In the genomic region with DNA sequence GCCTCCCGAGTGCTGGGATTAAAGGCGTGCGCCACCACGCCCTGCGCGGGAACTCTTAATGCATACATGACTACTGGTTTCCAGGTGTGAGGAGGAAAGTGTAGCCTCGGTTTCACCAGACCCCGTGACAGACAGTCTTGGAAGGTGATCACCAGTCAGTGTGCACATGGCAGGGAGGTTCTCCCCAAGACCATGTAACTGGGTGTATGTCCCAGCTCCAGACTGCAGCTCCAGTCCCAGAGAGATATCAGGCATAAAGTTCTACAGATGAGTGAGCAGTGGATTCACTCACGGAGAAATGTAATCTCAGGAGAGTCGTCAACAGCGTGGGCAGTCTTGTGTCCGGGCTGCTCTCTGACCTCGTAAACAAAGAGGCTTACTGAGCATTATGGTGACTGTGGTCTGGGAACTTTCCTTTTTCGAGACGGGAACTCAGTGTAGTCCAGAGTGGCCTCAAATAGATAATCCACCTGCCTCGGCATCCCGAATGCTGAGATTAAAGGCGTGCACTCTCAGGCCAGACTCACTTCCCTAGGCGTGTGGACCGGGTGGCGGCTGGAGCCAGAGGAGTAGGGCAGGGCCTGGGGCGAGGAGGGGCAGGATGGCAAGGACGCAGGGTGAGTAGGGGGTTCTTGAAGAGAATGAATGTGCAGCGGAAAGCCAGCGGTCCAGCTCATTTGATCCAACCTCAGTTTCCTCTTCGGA, we compare ENCODE assay signal across 8 mouse cellular contexts. TPM values are rescaled to one million over a fixed set of nuclear protein-coding genes. Genes with fewer than 3 reads are reported as not detected.
DNase-seq lines count a peak whose midpoint lies in the region; ATAC-seq and TF ChIP-seq lines count a peak whose summit lies in the region.

No protein-coding gene starts in this region.

- H3K4me1 ChIP-seq in heart, adult 2 months (ENCODE audit: control insufficient read depth, insufficient read depth, low read length) = peaks cover 10% of the 10 kb centered on the region
- H3K4me1 ChIP-seq in forebrain, embryonic 10.5 days = peaks cover 32% of the 10 kb centered on the region
- H3K4me1 ChIP-seq in liver, embryonic 11.5 days (replicated peaks; ENCODE audit: control insufficient read depth, insufficient read depth, low read length) = peaks cover 13% of the 10 kb centered on the region
- H3K4me1 ChIP-seq in stomach, embryonic 16.5 days (ENCODE audit: control insufficient read depth, insufficient read depth, low read length) = peaks cover 18% of the 10 kb centered on the region

- TF ChIP-seq CTCF in heart, adult 2 months (IDR thresholded peaks at IDR 0.05) = no peak

- H3K79me2 ChIP-seq in heart, adult 2 months (replicated peaks; ENCODE audit: control insufficient read depth, insufficient read depth, low read length) = no peaks in the 10 kb centered on the region

- peak overlapping the region; percentile 61 for H3K4me3 ChIP-seq in heart, adult 2 months
- H3K4me3 ChIP-seq in forebrain, embryonic 10.5 days = peak overlapping the region; percentile 91
- H3K4me3 ChIP-seq in liver, embryonic 11.5 days (ENCODE audit: low read depth, low read length) = peak overlapping the region; percentile 98
- peak overlapping the region; percentile 94 for H3K4me3 ChIP-seq in stomach, embryonic 16.5 days (replicated peaks; ENCODE audit: low read length)

- H3K27me3 ChIP-seq in heart, adult 2 months (ENCODE audit: control insufficient read depth, insufficient read depth, low read length) = no peaks in the 10 kb centered on the region
- no peaks in the 10 kb centered on the region for H3K27me3 ChIP-seq in forebrain, embryonic 10.5 days (ENCODE audit: poor library complexity, severe bottlenecking)
- no peaks in the 10 kb centered on the region for H3K27me3 ChIP-seq in liver, embryonic 11.5 days (replicated peaks; ENCODE audit: control insufficient read depth, insufficient read depth, low read length)
- no peaks in the 10 kb centered on the region for H3K27me3 ChIP-seq in stomach, embryonic 16.5 days (ENCODE audit: control insufficient read depth, insufficient read depth, low read length)

- 23% methylated on average over 26 of the region's 26 CpGs for WGBS in heart, adult 2 months
- 26% methylated on average over 26 of the region's 26 CpGs for WGBS in forebrain, embryonic 10.5 days
- 18% methylated on average over 26 of the region's 26 CpGs for WGBS in liver, embryonic 11.5 days
- 21% methylated on average over 26 of the region's 26 CpGs for WGBS in stomach, embryonic 16.5 days

- intact Hi-C loops in heart, adult 2 months (cut with DNase I) = loop anchor here (5.0 to 10.0 kb wide), 2 partner anchors 209 to 342 kb away; no protein-coding TSS in a partner anchor
- intact Hi-C loops in heart, postnatal 10 days (cut with DNase I) = loop anchor here (10.0 kb wide), 3 partner anchors 182 to 342 kb away; a partner anchor contains a TSS

- no peak for TF ChIP-seq POLR2A in heart, adult 2 months (IDR thresholded peaks at IDR 0.05; ENCODE audit: insufficient read depth, low read depth, low read length)

- ATAC-seq in CD4-positive, CD25-positive, alpha-beta regulatory T cell, adult 4 months = peak; percentile 32
- ATAC-seq in liver, embryonic 11.5 days (replicated peaks; ENCODE audit: low FRiP score) = peak; percentile 31
- peak; percentile 58 for ATAC-seq in stomach, embryonic 16.5 days (ENCODE audit: insufficient read depth, low FRiP score)

- no peak for DNase-seq in heart, adult 2 months
- no peak for DNase-seq in heart, postnatal 10 days
- no peak for DNase-seq in forebrain, embryonic 10.5 days (ENCODE audit: extremely low spot score, low spot score)
- DNase-seq in liver, embryonic 11.5 days (ENCODE audit: low spot score) = no peak
- DNase-seq in adrenal gland, postnatal 10 days = no peak
- no peak for DNase-seq in adrenal gland, postnatal 36 days

- peak overlapping the region; percentile 99 for H3K4me2 ChIP-seq in liver, embryonic 11.5 days
- H3K4me2 ChIP-seq in stomach, embryonic 16.5 days (ENCODE audit: low read depth, low read length) = peak overlapping the region; percentile 76

- H3K27ac ChIP-seq in heart, adult 2 months = peak overlapping the region; percentile 87
- peak overlapping the region; percentile 94 for H3K27ac ChIP-seq in forebrain, embryonic 10.5 days
- peak overlapping the region; percentile 89 for H3K27ac ChIP-seq in liver, embryonic 11.5 days (ENCODE audit: low read depth, low read length)
- H3K27ac ChIP-seq in stomach, embryonic 16.5 days (ENCODE audit: low read length) = peak overlapping the region; percentile 87

- no peak for TF ChIP-seq EP300 in heart, adult 2 months (IDR thresholded peaks at IDR 0.05; ENCODE audit: insufficient read depth, low read depth, low read length)

- H3K9me3 ChIP-seq in forebrain, embryonic 10.5 days = no peaks in the 10 kb centered on the region
- no peaks in the 10 kb centered on the region for H3K9me3 ChIP-seq in liver, embryonic 11.5 days (ENCODE audit: control insufficient read depth, low read length)
- no peaks in the 10 kb centered on the region for H3K9me3 ChIP-seq in stomach, embryonic 16.5 days (replicated peaks; ENCODE audit: control insufficient read depth, low read length)

- peaks cover 2% of the 10 kb centered on the region; the same call in 1 of the 2 replicates for H3K36me3 ChIP-seq in heart, adult 2 months (ENCODE audit: control insufficient read depth, insufficient read depth, low read length)
- peaks cover 40% of the 10 kb centered on the region for H3K36me3 ChIP-seq in forebrain, embryonic 10.5 days (replicated peaks)
- peaks cover 19% of the 10 kb centered on the region; the same call in 1 of the 2 replicates for H3K36me3 ChIP-seq in liver, embryonic 11.5 days (ENCODE audit: control insufficient read depth, insufficient read depth, low read length)
- peaks cover 3% of the 10 kb centered on the region; the same call in 1 of the 2 replicates for H3K36me3 ChIP-seq in stomach, embryonic 16.5 days (ENCODE audit: control insufficient read depth, insufficient read depth, low read length)

- peak overlapping the region; percentile 66 for H3K9ac ChIP-seq in heart, adult 2 months (ENCODE audit: low read depth, low read length)
- peak overlapping the region; percentile 82 for H3K9ac ChIP-seq in liver, embryonic 11.5 days (ENCODE audit: low read depth, low read length)
- peak overlapping the region; percentile 79 for H3K9ac ChIP-seq in stomach, embryonic 16.5 days (ENCODE audit: low read length)

RNA-seq across cellular contexts. Expression of a gene that starts 0.7 kb away (rescaled TPM):
- total RNA-seq in heart, adult 2 months (2021) = 100 to 1,000 TPM; 506 to 570 TPM
- 991 and 1,183 TPM in 2 replicates for polyA plus RNA-seq in heart, adult 2 months (2012; rRNA removed)
- total RNA-seq in heart, postnatal 10 days (2021) = 100 to 1,000 TPM; 575 to 597 TPM
- polyA plus RNA-seq in CD4-positive, CD25-positive, alpha-beta regulatory T cell, adult 4 months (2017; shearing (Covaris generic)) = 1,000 to 10,000 TPM in 1 of 2 experiments, 100 to 1,000 TPM in 1; 875 to 1,561 TPM
- polyA plus RNA-seq in forebrain, embryonic 10.5 days (2016; fragmentation: Nextera tagmentation; extraction: Ambion mirVana) = 560 and 577 TPM in 2 replicates
- polyA plus RNA-seq in liver, embryonic 11.5 days (2014; fragmentation: Nextera tagmentation; extraction: Ambion mirVana) = 736 and 852 TPM in 2 replicates
- 408 and 537 TPM in 2 replicates for polyA plus RNA-seq in stomach, embryonic 16.5 days (2015; fragmentation: Nextera tagmentation; extraction: Ambion mirVana)
- total RNA-seq in adrenal gland, postnatal 10 days (2021) = 100 to 1,000 TPM; 772 to 787 TPM
- total RNA-seq in adrenal gland, postnatal 36 days (2021) = 100 to 1,000 TPM; 736 to 838 TPM

RNA-seq across cellular contexts. Expression of a gene that starts 16.8 kb away (rescaled TPM):
- 10 to 100 TPM; 11.2 to 14.3 TPM for total RNA-seq in heart, adult 2 months (2021)
- polyA plus RNA-seq in heart, adult 2 months (2012; rRNA removed) = 17.6 and 26.7 TPM in 2 replicates
- total RNA-seq in heart, postnatal 10 days (2021) = 10 to 100 TPM; 16.5 to 16.7 TPM
- 1 to 10 TPM; 5.2 to 8.1 TPM for polyA plus RNA-seq in CD4-positive, CD25-positive, alpha-beta regulatory T cell, adult 4 months (2017; shearing (Covaris generic))
- 9.2 and 12.0 TPM in 2 replicates for polyA plus RNA-seq in forebrain, embryonic 10.5 days (2016; fragmentation: Nextera tagmentation; extraction: Ambion mirVana)
- 9.4 and 9.6 TPM in 2 replicates for polyA plus RNA-seq in liver, embryonic 11.5 days (2014; fragmentation: Nextera tagmentation; extraction: Ambion mirVana)
- polyA plus RNA-seq in stomach, embryonic 16.5 days (2015; fragmentation: Nextera tagmentation; extraction: Ambion mirVana) = 4.3 and 4.6 TPM in 2 replicates
- total RNA-seq in adrenal gland, postnatal 10 days (2021) = 10 to 100 TPM; 17.3 to 19.8 TPM
- total RNA-seq in adrenal gland, postnatal 36 days (2021) = 10 to 100 TPM; 14.0 to 14.2 TPM

RNA-seq across cellular contexts. Expression of a gene that starts 30.8 kb away (rescaled TPM):
- 100 to 1,000 TPM in 1 of 2 experiments, 10 to 100 TPM in 1; 66.3 to 104 TPM for total RNA-seq in heart, adult 2 months (2021)
- polyA plus RNA-seq in heart, adult 2 months (2012; rRNA removed) = 83.6 and 109 TPM in 2 replicates
- 10 to 100 TPM; 44.6 to 46.5 TPM for total RNA-seq in heart, postnatal 10 days (2021)
- 1 to 10 TPM in 1 of 2 experiments, under 1 TPM in 1; 0.30 to 1.4 TPM for polyA plus RNA-seq in CD4-positive, CD25-positive, alpha-beta regulatory T cell, adult 4 months (2017; shearing (Covaris generic))
- polyA plus RNA-seq in forebrain, embryonic 10.5 days (2016; fragmentation: Nextera tagmentation; extraction: Ambion mirVana) = 10.7 and 11.2 TPM in 2 replicates
- polyA plus RNA-seq in liver, embryonic 11.5 days (2014; fragmentation: Nextera tagmentation; extraction: Ambion mirVana) = 10.7 and 15.5 TPM in 2 replicates
- 61.3 and 64.6 TPM in 2 replicates for polyA plus RNA-seq in stomach, embryonic 16.5 days (2015; fragmentation: Nextera tagmentation; extraction: Ambion mirVana)
- total RNA-seq in adrenal gland, postnatal 10 days (2021) = 10 to 100 TPM; 35.6 to 39.0 TPM
- total RNA-seq in adrenal gland, postnatal 36 days (2021) = 10 to 100 TPM; 25.7 to 74.5 TPM

RNA-seq across cellular contexts. Expression of a gene that starts 33.2 kb away (rescaled TPM):
- total RNA-seq in heart, adult 2 months (2021) = not detected
- polyA plus RNA-seq in heart, adult 2 months (2012; rRNA removed) = not detected in 2 replicates
- total RNA-seq in heart, postnatal 10 days (2021) = not detected
- polyA plus RNA-seq in CD4-positive, CD25-positive, alpha-beta regulatory T cell, adult 4 months (2017; shearing (Covaris generic)) = not detected
- polyA plus RNA-seq in forebrain, embryonic 10.5 days (2016; fragmentation: Nextera tagmentation; extraction: Ambion mirVana) = 0.32 and 0.35 TPM in 2 replicates
- 0.10 and 0.16 TPM in 2 replicates for polyA plus RNA-seq in liver, embryonic 11.5 days (2014; fragmentation: Nextera tagmentation; extraction: Ambion mirVana)
- 3.7 and 5.9 TPM in 2 replicates for polyA plus RNA-seq in stomach, embryonic 16.5 days (2015; fragmentation: Nextera tagmentation; extraction: Ambion mirVana)
- total RNA-seq in adrenal gland, postnatal 10 days (2021) = not detected
- not detected for total RNA-seq in adrenal gland, postnatal 36 days (2021)
